Mouse (Mus musculus): ENCODE results near the gene Xrcc6. TPM values are rescaled to one million over a fixed set of nuclear protein-coding genes. Genes with fewer than 3 reads are reported as not detected.

Gene Xrcc6
- total RNA-seq, 2 experiments from 2014 or later, result 25.5 to 36.2 TPM

GRCm38 (mm10) chr15:82071816-82072469, 84.3 kb downstream of the Xrcc6 start:
- no peak for DNase-seq (ENCODE audit: low spot score in 2 of 2)

GRCm38 (mm10) chr15:82073490-82073889, 85.9 kb downstream of the Xrcc6 start:
- DNase-seq (ENCODE audit: low spot score in 2 of 2), result no peak

GRCm38 (mm10) chr15:82079883-82080282, 92.2 kb downstream of the Xrcc6 start:
- no peak for DNase-seq (ENCODE audit: low spot score in 2 of 2)

GRCm38 (mm10) chr15:82081161-82081560, 93.5 kb downstream of the Xrcc6 start:
- peak; percentile 43 to 59 for DNase-seq (ENCODE audit: low spot score in 2 of 2)

GRCm38 (mm10) chr15:82085606-82086005, 98.0 kb downstream of the Xrcc6 start:
- no peak for DNase-seq (ENCODE audit: low spot score in 2 of 2)

GRCm38 (mm10) chr15:82086131-82086530, 98.5 kb downstream of the Xrcc6 start:
- no peak for DNase-seq (ENCODE audit: low spot score in 2 of 2)

- DNase-seq (ENCODE audit: low spot score in 2 of 2), result no peak
Measured at GRCm38 (mm10) chr15:82087266-82087665, 99.6 kb downstream of the Xrcc6 start.

Other genes starting within 250 kb of the Xrcc6 start
- gene Zc3h7b, start 242.8 kb upstream of the Xrcc6 start, total RNA-seq (2021), result 100 to 1,000 TPM; 155 to 187 TPM
- 100 to 1,000 TPM; 189 to 201 TPM for gene Rangap1, start 242.3 kb upstream of the Xrcc6 start, total RNA-seq (2021)
- gene Tef, start 185.4 kb upstream of the Xrcc6 start, total RNA-seq (2021), result 100 to 1,000 TPM; 125 to 148 TPM
- gene Tob2, start 129.0 kb upstream of the Xrcc6 start, total RNA-seq (2021), result 10 to 100 TPM; 25.2 to 31.9 TPM
- gene Phf5a, start 115.9 kb upstream of the Xrcc6 start, total RNA-seq (2021), result 10 to 100 TPM; 44.9 to 49.2 TPM
- gene Aco2, start 115.5 kb upstream of the Xrcc6 start, total RNA-seq (2021), result 100 to 1,000 TPM; 396 to 417 TPM
- gene Polr3h, start 61.6 kb upstream of the Xrcc6 start, total RNA-seq (2021), result 10 to 100 TPM; 50.9 to 52.8 TPM
- gene Csdc2, start 51.1 kb upstream of the Xrcc6 start, total RNA-seq (2021), result 100 to 1,000 TPM; 170 to 185 TPM
- 100 to 1,000 TPM; 176 to 189 TPM for gene Pmm1, start 26.9 kb upstream of the Xrcc6 start, total RNA-seq (2021)
- gene 1700029P11Rik, start 7.3 kb upstream of the Xrcc6 start, total RNA-seq (2021), result not detected
- 10 to 100 TPM; 86.3 to 99.3 TPM for gene Desi1, start 46.0 kb downstream of the Xrcc6 start, total RNA-seq (2021)
- gene Snu13, start 59.8 kb downstream of the Xrcc6 start, total RNA-seq (2021), result 100 to 1,000 TPM in 1 of 2 experiments, 10 to 100 TPM in 1; 97.5 to 108 TPM
- gene 4930407I10Rik, start 71.3 kb downstream of the Xrcc6 start, total RNA-seq (2021), result not detected
- under 1 TPM; 0.18 to 0.27 TPM for gene Mei1, start 82.2 kb downstream of the Xrcc6 start, total RNA-seq (2021)
- 10 to 100 TPM; 10.7 to 13.5 TPM for gene Ccdc134, start 140.1 kb downstream of the Xrcc6 start, total RNA-seq (2021)
- gene Srebf2, start 159.3 kb downstream of the Xrcc6 start, total RNA-seq (2021), result 100 to 1,000 TPM; 191 to 198 TPM
- 1 to 10 TPM; 2.0 to 3.1 TPM for gene Shisa8, start 225.0 kb downstream of the Xrcc6 start, total RNA-seq (2021)
- gene Tnfrsf13c, start 236.5 kb downstream of the Xrcc6 start, total RNA-seq (2021), result 1 to 10 TPM in 1 of 2 experiments, under 1 TPM in 1; 0.69 to 1.0 TPM

All from layer of hippocampus, postnatal 10 days (tissue).